Mouse (Mus musculus): Measurements from ENCODE around the gene Tsen15. TPM values are rescaled to one million over a fixed set of nuclear protein-coding genes. Genes with fewer than 3 reads are reported as not detected.

Tsen15 gene
- polyA plus RNA-seq, 1 experiment from 2014 or later: 36.7 TPM

DNA sequence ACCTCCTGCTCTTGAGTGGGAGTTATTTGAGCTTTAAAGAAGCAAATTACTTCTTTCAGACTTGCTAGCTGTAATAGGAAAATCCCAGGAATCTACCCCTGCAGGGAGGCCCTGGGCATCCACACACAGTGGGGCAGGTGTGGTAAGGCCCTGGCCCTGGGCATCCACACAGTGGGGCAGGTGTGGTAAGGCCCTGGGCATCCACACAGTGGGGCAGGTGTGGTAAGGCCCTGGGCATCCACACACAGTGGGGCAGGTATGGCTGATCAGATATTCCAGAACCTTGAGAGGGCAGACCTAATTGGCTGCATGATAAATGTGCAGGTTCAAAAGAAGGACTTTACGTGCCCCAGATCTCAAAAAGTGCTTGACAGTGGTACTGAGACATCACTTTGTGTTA, 1.9 kb downstream of the Tsen15 start:
- WGBS (ENCODE audit: insufficient replicate concordance): 84% methylated on average over 1 of the region's 1 CpGs
- no peak for ATAC-seq (ENCODE audit: low read depth)
- H3K36me3 ChIP-seq: peaks cover 30% of the 10 kb centered on the region
- DNase-seq: no peak
- peaks cover 16% of the 10 kb centered on the region for H3K4me1 ChIP-seq (replicated peaks)
- no peak overlapping the region for H3K27ac ChIP-seq
- H3K9ac ChIP-seq: no peak overlapping the region
- H3K4me3 ChIP-seq (replicated peaks): peak overlapping the region; percentile 37; the same call in 1 of the 2 replicates
- H3K4me2 ChIP-seq: peak overlapping the region; percentile 7; the same call in 1 of the 2 replicates
- H3K27me3 ChIP-seq: no peaks in the 10 kb centered on the region
- no peaks in the 10 kb centered on the region for H3K9me3 ChIP-seq (replicated peaks)

DNA sequence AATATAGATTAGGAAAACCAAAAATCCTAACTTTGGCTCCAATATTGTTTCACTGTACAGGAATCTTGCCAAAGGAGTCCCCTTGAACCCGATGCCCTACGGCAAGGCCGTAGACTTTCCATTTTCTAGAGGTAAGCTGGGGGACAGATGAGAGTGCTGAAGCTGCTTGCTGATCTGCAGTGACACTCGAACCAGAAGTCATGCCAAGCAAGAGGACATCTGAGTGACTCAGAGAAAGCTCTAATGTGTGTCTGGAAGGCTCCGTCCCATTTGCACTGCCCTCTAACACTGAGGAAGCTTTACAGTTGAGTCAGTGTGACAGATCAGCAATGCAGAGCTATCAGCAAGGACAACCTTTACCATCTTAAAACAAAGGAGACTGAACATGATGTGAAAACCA, 8.2 kb downstream of the Tsen15 start:
- Histone ChIP-seq H3K9me3 (replicated peaks) (no peaks in the 10 kb centered on the region), H3K36me3 (peaks cover 66% of the 10 kb centered on the region), H3K4me2 (no peak overlapping the region), H3K4me3 (replicated peaks) (no peak overlapping the region), H3K27ac (no peak overlapping the region), H3K4me1 (replicated peaks) (no peaks in the 10 kb centered on the region), H3K9ac (no peak overlapping the region), H3K27me3 (no peaks in the 10 kb centered on the region)
- no peak for ATAC-seq (ENCODE audit: low read depth)
- WGBS (ENCODE audit: insufficient replicate concordance): 85% methylated on average over 5 of the region's 5 CpGs
- DNase-seq: no peak

DNA sequence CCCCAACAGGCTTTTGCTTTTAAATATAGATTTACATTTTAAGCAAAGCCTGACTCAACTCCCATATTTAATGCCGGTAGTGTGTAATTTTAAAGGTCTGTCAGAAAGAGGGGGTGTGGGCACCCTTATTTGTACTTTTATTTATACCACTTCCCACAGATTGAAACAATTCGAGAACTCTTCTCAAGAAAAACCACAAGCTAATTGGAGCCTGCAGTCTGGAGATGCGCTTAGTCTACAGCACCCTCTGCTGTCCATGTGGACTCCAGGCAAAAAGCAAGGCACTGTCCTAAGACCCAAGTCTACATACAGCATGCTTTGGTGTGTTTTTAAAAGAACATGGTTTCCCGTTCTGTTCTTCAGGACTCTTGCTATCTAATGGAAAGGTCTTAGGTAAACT, 17.3 kb downstream of the Tsen15 start:
- Histone ChIP-seq H3K9me3 (replicated peaks) (no peaks in the 10 kb centered on the region), H3K9ac (no peak overlapping the region), H3K4me3 (replicated peaks) (no peak overlapping the region), H3K4me2 (no peak overlapping the region), H3K4me1 (replicated peaks) (no peaks in the 10 kb centered on the region), H3K27me3 (no peaks in the 10 kb centered on the region), H3K27ac (no peak overlapping the region), H3K36me3 (peaks cover 26% of the 10 kb centered on the region)
- WGBS (ENCODE audit: insufficient replicate concordance): 32% methylated on average over 4 of the region's 4 CpGs
- ATAC-seq (ENCODE audit: low read depth): no peak
- DNase-seq: no peak

DNA sequence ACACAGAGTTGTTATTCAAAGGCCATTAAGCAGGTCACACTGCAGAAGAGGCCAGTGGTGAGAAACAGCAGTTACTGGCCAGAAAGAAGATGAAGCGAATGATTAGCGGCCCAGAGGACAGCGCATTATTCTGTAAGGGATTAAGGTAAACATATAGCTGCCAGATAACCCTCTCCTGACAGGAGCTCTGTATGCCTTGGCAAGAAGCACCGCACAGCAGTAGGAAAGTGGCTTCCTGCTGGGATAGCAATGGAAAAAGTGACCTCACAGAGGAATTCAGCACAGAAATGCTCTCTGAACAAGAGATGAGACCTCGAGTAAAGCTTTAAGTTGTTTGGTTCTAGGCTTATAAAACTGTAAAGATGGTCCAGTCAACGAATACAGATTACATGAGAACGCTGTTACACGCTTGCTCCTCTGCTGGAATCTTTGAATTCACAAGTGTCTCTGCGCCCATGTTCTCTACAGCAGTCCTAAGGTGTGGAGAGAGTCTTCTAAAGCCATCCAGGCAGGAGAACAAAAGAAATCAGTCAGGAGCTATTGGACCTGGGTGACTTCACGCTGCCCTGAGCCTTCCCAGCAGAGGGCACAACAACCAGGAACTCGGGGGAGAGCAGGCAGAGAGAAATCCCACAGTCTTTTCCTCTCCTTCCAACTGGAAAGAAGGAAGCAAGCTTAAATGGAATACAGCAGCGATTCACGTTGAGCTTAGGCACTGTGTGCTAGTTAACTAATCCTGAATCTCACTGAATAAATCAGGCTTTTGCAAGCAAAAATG, 18.0 kb downstream of the Tsen15 start:
- H3K27me3 ChIP-seq: no peaks in the 10 kb centered on the region
- H3K36me3 ChIP-seq: peaks cover 26% of the 10 kb centered on the region
- 63% methylated on average over 13 of the region's 13 CpGs for WGBS (ENCODE audit: insufficient replicate concordance)
- ATAC-seq (ENCODE audit: low read depth) (no peak), DNase-seq (no peak)
- no peak overlapping the region for H3K4me3 ChIP-seq (replicated peaks)
- H3K4me2 ChIP-seq: no peak overlapping the region
- no peak overlapping the region for H3K9ac ChIP-seq
- H3K4me1 ChIP-seq (replicated peaks): no peaks in the 10 kb centered on the region
- H3K27ac ChIP-seq: no peak overlapping the region
- H3K9me3 ChIP-seq (replicated peaks): no peaks in the 10 kb centered on the region

DNA sequence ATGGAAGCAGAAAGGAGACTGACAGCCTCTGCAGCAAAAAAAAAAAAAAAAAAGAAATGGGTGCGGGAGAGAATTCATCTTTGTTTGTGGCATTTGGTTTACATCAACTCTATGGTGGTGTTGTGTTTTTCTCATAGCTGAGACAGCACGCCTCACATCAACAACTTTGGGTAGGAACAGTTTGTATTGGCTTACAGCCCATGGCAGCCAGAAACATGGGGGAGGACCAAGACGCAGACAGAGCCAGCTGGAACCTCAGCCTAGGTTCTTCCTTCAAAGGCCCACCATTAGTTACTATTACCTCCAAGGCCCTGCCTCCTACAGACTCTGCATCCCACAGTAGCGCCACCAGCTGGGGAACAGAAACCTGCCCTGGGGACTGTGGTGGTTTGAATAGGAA, 29.8 kb downstream of the Tsen15 start:
- no peak overlapping the region for H3K9ac ChIP-seq
- ATAC-seq (ENCODE audit: low read depth) (no peak), DNase-seq (no peak)
- H3K4me3 ChIP-seq (replicated peaks): no peak overlapping the region
- H3K27ac ChIP-seq: no peak overlapping the region
- 68% methylated on average over 4 of the region's 4 CpGs for WGBS (ENCODE audit: insufficient replicate concordance)
- no peaks in the 10 kb centered on the region for H3K27me3 ChIP-seq
- no peaks in the 10 kb centered on the region for H3K9me3 ChIP-seq (replicated peaks)
- no peak overlapping the region for H3K4me2 ChIP-seq
- H3K36me3 ChIP-seq: no peaks in the 10 kb centered on the region
- no peaks in the 10 kb centered on the region for H3K4me1 ChIP-seq (replicated peaks)

DNA sequence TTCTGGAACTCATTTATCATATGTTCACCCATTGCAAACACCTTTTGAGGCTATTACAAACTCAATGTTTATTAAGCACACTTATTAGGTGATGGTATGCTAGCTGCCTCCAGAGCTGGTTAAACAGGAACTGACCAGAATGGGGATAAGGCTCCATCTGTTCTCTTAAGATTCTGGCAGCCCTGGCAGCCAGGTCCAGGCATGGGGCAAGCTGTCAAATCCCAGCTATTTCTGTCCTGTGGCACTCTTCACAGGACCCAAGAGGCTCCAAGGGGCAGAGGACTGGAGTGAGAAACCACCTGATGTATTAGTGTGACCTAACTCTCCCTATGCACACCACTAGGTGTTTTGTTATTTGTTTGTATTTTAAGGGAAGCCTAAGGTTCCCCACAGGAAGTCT, 38.5 kb downstream of the Tsen15 start:
- no peak for ATAC-seq (ENCODE audit: low read depth)
- no peaks in the 10 kb centered on the region for H3K4me1 ChIP-seq (replicated peaks)

DNA sequence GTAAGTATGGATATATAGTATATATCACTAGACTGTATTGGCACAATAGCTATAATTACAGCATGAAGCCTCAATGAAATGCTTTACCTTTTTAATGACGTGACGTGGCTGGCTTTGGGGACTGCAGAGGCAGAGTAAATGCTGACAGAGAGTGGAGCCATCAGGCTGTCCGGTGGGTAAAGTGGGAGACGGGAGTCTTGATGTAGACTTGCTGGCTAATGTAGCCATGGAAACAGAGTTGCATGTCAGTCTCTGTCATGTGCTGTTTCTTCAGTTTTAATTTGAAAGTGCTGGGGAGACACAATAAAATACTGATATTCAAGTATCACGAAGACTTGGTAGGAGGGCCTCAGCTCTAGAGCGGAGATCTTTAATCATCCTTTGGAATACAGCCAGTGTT, 62.5 kb downstream of the Tsen15 start:
- H3K9ac ChIP-seq: no peak overlapping the region
- WGBS (ENCODE audit: insufficient replicate concordance): 81% methylated on average over 6 of the region's 6 CpGs
- no peaks in the 10 kb centered on the region for H3K36me3 ChIP-seq
- H3K4me2 ChIP-seq: no peak overlapping the region
- DNase-seq (no peak), ATAC-seq (ENCODE audit: low read depth) (no peak)
- no peaks in the 10 kb centered on the region for H3K4me1 ChIP-seq (replicated peaks)
- H3K9me3 ChIP-seq (replicated peaks): no peaks in the 10 kb centered on the region
- no peaks in the 10 kb centered on the region for H3K27me3 ChIP-seq
- H3K27ac ChIP-seq: no peak overlapping the region
- H3K4me3 ChIP-seq (replicated peaks): no peak overlapping the region

More for the DNA sequence above, 38.5 kb downstream of the Tsen15 start:
- Histone ChIP-seq H3K4me2 (no peak overlapping the region), H3K27me3 (no peaks in the 10 kb centered on the region), H3K9me3 (replicated peaks) (no peaks in the 10 kb centered on the region), H3K27ac (no peak overlapping the region), H3K36me3 (no peaks in the 10 kb centered on the region), H3K9ac (no peak overlapping the region), H3K4me3 (replicated peaks) (no peak overlapping the region)
- no peak for DNase-seq

Other genes starting within 250 kb of the Tsen15 start
- gene Colgalt2, start 13.1 kb upstream of the Tsen15 start, polyA plus RNA-seq (2015; fragmentation: Nextera tagmentation; extraction: Ambion mirVana): 0.24 and 0.29 TPM in 2 replicates